12 mouse cellular contexts compared by ENCODE assay signal in the genomic region with DNA sequence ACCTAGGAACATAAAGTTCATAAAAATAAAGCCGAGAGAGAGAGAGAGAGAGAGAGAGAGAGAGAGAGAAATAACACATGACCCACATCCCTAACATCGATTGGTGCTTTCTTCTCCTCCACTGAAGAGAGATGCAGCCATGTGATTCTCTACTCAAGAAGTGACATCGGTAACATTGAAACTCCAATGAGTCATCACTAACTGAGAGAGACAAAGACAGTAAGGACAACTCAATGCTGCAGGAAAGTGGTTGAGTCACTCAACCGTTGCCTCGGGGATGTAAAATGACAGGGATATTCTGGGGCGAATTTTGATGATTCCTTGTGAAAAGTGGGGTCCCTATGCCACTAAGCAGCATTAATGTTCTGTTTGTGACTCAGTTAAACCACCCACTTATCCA. TPM values are rescaled to one million over a fixed set of nuclear protein-coding genes. Genes with fewer than 3 reads are reported as not detected.
"Had no signal": no experiment of that assay in that cellular context is flagged by ENCODE, and none has a peak within 500 bp of the region (broad histone marks: within the 10 kb centered on the region; RNA-seq: fewer than 3 reads in every experiment).

No protein-coding gene starts in this region.

- DNase-seq: gastrocnemius, postnatal 14 days; gastrocnemius, postnatal 36 days; heart, adult 18-20 months; heart, postnatal 10 days; heart, postnatal 36 days; kidney, adult 11 months; kidney, adult 2 months; kidney, postnatal 10 days; kidney, postnatal 25 days; kidney, postnatal 4 days; left cerebral cortex, postnatal 4 days had no signal

RNA-seq across cellular contexts. Expression of gene Stat4, which starts 16.8 kb away (rescaled TPM):
- total RNA-seq: gastrocnemius, adult 8-10 months; gastrocnemius, postnatal 14 days had no signal
